Mouse (Mus musculus) forebrain, embryonic 13.5 days (tissue): ENCODE measurements around the gene Frs2. TPM values are rescaled to one million over a fixed set of nuclear protein-coding genes. Genes with fewer than 3 reads are reported as not detected.

Experiments
- ATAC-seq: fragments of 200-750 bp; cut with Nextera tagmentation; 2 replicates; pipeline ENCODE4 v1.8.0; 2017
- H3K27ac ChIP-seq: fragments of 300-500 bp; sonication (generic); 2 replicates; pipeline ENCODE4 v1.5.1; 2015; ENCODE audit warnings: inconsistent platforms, mild to moderate bottlenecking, moderate library complexity
- H3K27me3 ChIP-seq: fragments of 300-500 bp; sonication (generic); 2 replicates; pipeline ENCODE4 v1.6.1; 2015; ENCODE audit warnings: mild to moderate bottlenecking, inconsistent platforms
- H3K36me3 ChIP-seq: fragments of 300-500 bp; sonication (generic); 2 replicates; pipeline ENCODE4 v1.6.1; 2015; ENCODE audit warnings: mild to moderate bottlenecking, inconsistent platforms; ENCODE audit not compliant: poor library complexity, severe bottlenecking
- H3K4me1 ChIP-seq: fragments of 300-500 bp; sonication (generic); 2 replicates; pipeline ENCODE4 v1.6.1; 2015; ENCODE audit warnings: inconsistent platforms
- H3K4me2 ChIP-seq: fragments of 300-500 bp; sonication (generic); 2 replicates; pipeline ENCODE4 v1.6.1; 2015; ENCODE audit warnings: inconsistent platforms, mild to moderate bottlenecking, moderate library complexity
- H3K4me3 ChIP-seq: fragments of 300-500 bp; sonication (generic); 2 replicates; pipeline ENCODE4 v1.5.1; 2015; ENCODE audit warnings: mild to moderate bottlenecking, inconsistent platforms
- H3K9ac ChIP-seq: fragments of 300-500 bp; sonication (generic); 2 replicates; pipeline ENCODE4 v1.6.1; 2015; ENCODE audit warnings: mild to moderate bottlenecking, inconsistent platforms
- H3K9me3 ChIP-seq: fragments of 300-500 bp; sonication (generic); replicated peaks from 2 replicates; pipeline ENCODE4 v1.6.1; 2016; ENCODE audit warnings: inconsistent platforms
- WGBS: fragments of 180-500 bp; shearing (Covaris S2); methylation state at CpG from one replicate; pipeline ENCODE4 v1.1.7; 2015; 5-methylcytosine and 5-hydroxymethylcytosine counted together
- polyA plus RNA-seq: library from polyadenylated mRNA; unstranded; fragments of >200 nt; fragmentation: Nextera tagmentation; extraction: Ambion mirVana; gene quantifications from 2 replicates; pipeline ENCODE4 v1.2.1, GENCODE M21; 2015

The Frs2 gene
- polyA plus RNA-seq, 1 experiment from 2014 or later = 16.0 TPM

DNA sequence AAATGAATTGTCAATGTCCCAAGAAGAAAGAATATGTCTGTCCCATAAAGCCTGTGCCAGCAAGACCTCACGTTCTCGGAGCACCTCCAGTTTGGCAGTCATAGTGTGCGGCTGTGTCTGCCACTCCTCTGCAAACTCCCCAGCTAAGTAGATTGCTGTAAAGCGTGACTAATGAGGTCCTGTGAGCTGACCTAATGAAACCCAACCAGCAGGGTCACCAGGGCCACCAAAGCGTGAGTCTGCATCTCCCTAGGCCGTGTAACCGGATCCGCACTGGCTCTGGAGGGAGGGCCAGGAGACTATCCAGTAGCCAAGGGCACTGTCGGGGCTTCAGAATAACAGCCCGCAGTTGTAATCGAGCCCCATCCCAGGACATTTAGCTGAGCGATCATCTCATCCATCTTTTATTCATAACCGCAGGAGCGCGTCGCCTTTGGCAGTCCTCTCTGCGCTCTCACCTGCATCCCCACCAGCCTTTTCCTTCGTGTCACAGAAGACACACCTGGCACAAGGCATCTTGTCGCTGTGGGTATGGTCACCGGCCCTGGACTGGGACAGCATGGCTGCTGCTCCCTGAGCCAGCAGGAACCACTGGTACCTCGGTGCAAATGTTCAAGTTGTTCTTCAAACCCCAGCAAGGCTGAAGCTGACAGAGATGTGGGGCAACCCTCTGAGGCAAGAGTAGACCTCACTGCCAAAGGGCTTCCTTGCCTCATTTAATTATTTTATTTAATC lies 127.1 kb downstream of the Frs2 start:
- H3K36me3 ChIP-seq = no peaks in the 10 kb centered on the region
- H3K4me1 ChIP-seq = peaks cover 10% of the 10 kb centered on the region; the same call in 1 of the 2 replicates
- no peak overlapping the region for H3K4me2 ChIP-seq
- H3K9me3 ChIP-seq = no peaks in the 10 kb centered on the region
- ATAC-seq = no peak
- no peak overlapping the region for H3K27ac ChIP-seq
- no peak overlapping the region for H3K9ac ChIP-seq
- H3K27me3 ChIP-seq = peaks cover 3% of the 10 kb centered on the region; the same call in 1 of the 2 replicates
- no peak overlapping the region for H3K4me3 ChIP-seq
- 21% methylated on average over 21 of the region's 21 CpGs for WGBS

Other genes with a start within 250 kb of the Frs2 start
- 43.1 and 45.7 TPM in 2 replicates for gene Rab3ip, start 197.8 kb downstream of the Frs2 start, polyA plus RNA-seq
- not detected in 2 replicates for gene Gm10271, start 175.9 kb downstream of the Frs2 start, polyA plus RNA-seq
- gene Best3, start 162.2 kb downstream of the Frs2 start, polyA plus RNA-seq = 0.08 TPM in 1 of 2 replicates, not detected in the other
- not detected in 2 replicates for gene Lrrc10, start 103.2 kb downstream of the Frs2 start, polyA plus RNA-seq
- gene Cct2, start 84.7 kb downstream of the Frs2 start, polyA plus RNA-seq = 281 and 294 TPM in 2 replicates
- 125 and 126 TPM in 2 replicates for gene Yeats4, start 76.0 kb upstream of the Frs2 start, polyA plus RNA-seq
- not detected in 2 replicates for gene 9530003J23Rik, start 90.2 kb upstream of the Frs2 start, polyA plus RNA-seq
- gene Lyz2, start 133.8 kb upstream of the Frs2 start, polyA plus RNA-seq = 9.5 and 10.4 TPM in 2 replicates
- 0.14 TPM in 1 of 2 replicates, not detected in the other for gene Lyz1, start 144.3 kb upstream of the Frs2 start, polyA plus RNA-seq
- gene Cpsf6, start 231.5 kb upstream of the Frs2 start, polyA plus RNA-seq = 242 and 248 TPM in 2 replicates